Mouse (Mus musculus) lung, adult 18-20 months (tissue): ENCODE data around the gene Arhgap36.

ENCODE experiments used
- DNase-seq, 2 experiments: peaks; one replicate each; pipeline ENCODE4 v3.0.0; 2022; ENCODE audit warnings: mixed read lengths in 2 of 2

The Arhgap36 gene

GRCm38 (mm10) chrX:49463442-49463970 lies at the start of gene Arhgap36:
Arhgap36 (plus strand) TSS chrX:49463945.
- DNase-seq, result no peak

DNA sequence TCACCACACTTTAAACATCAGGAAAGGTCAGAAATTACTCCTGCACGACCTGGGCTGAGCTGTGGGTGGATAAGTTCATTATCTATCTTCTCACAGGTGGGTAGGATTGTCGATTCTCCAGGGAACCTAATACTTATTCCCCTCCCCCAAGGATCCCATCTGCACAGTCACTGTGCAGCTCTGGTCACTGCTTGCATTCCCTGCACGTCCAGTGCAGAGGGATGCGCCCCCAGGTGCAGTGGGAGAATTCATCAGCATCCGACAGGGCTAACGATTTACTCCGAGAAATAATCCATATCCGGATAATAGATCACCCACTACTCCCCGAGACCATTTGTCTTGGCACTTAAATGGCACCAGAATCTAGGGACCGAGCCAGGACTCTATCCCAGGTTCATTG lies 6.0 kb upstream of the Arhgap36 start:
- no peak for DNase-seq

GRCm38 (mm10) chrX:49470287-49471054 lies 6.7 kb downstream of the Arhgap36 start:
- no peak for DNase-seq

GRCm38 (mm10) chrX:49479968-49480809 lies 16.4 kb downstream of the Arhgap36 start:
- DNase-seq, result no peak

DNA sequence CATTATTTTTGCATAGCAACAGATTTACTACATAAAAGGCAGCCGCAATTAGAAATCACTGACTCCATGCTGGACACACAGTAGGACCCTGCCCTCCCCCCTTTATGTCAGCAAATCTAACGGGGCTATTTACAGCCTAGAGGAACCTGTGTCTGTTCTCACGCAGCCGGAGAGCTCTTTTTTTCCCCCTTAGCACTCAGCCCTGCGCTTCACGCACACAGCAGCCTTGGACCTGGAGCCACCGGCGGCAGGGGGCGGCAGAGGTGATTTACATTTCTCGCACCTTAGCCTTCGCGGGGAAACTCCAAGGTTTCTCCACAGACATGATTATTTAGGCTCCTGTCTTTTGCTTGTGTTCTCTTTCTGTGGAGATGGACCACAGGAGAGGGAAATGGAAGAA lies 17.1 kb downstream of the Arhgap36 start:
- no peak for DNase-seq

DNA sequence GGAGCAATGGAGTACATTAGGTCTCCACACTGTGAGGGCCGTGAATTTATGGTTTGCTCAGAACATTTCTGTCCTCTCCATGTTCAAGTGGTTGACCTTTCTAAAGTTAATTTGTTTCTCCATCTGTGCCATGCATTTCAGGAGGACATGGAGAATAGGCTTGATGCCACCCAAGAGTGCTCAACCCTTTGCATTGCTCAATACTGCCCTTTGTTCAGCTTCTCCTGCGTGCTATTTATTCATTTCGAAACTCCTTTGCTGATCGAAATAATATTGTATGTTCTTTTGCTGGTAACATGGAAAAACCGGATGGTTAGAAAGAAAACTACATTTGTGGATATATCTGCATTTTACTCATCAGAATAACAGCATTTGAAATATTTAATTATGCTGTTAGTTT lies 25.4 kb downstream of the Arhgap36 start:
- no peak for DNase-seq

- DNase-seq, result no peak
Observed at GRCm38 (mm10) chrX:49493739-49494449, 30.1 kb downstream of the Arhgap36 start.
